Mouse (Mus musculus) heart, embryonic 14.5 days (tissue): ENCODE measurements around the gene Rorb. TPM values are rescaled to one million over a fixed set of nuclear protein-coding genes. Genes with fewer than 3 reads are reported as not detected.
A peak's percentile ranks its signal among the peaks of the same experiment; 100 is the strongest.

Source experiments
- ATAC-seq: fragments of 200-750 bp; cut with Nextera tagmentation; 2 replicates; pipeline ENCODE4 v1.8.0; 2017; ENCODE audit warnings: low read depth, moderate TSS enrichment; ENCODE audit not compliant: insufficient number of reproducible peaks, insufficient read depth, low FRiP score
- H3K27ac ChIP-seq, 2 experiments: fragments of 200-500 bp in 1 of 2; fragments of 300-500 bp in 1 of 2; sonication (generic) in 1 of 2; replicated peaks in 1 of 2; 2 replicates each; pipeline ENCODE4 v1.5.1; 2012 to 2014; ENCODE audit warnings: low read depth in 2 of 2, low read length in 2 of 2, control low read depth in 1 of 2, mild to moderate bottlenecking in 1 of 2, mixed read lengths in 1 of 2; ENCODE audit not compliant: control insufficient read depth in 1 of 2, insufficient read depth in 1 of 2
- H3K27me3 ChIP-seq: fragments of 300-500 bp; sonication (generic); 2 replicates; pipeline ENCODE4 v1.6.1; 2014; ENCODE audit warnings: mild to moderate bottlenecking, low read length, control low read depth; ENCODE audit not compliant: control insufficient read depth, insufficient read depth
- H3K36me3 ChIP-seq: fragments of 300-500 bp; sonication (generic); 2 replicates; pipeline ENCODE4 v1.6.1; 2014; ENCODE audit warnings: mild to moderate bottlenecking, control low read depth, low read length, mixed read lengths; ENCODE audit not compliant: control insufficient read depth, insufficient read depth
- H3K4me1 ChIP-seq, 2 experiments: fragments of 200-500 bp in 1 of 2; fragments of 300-500 bp in 1 of 2; sonication (generic) in 1 of 2; 2 replicates each; pipeline ENCODE4 v1.6.1; 2012 to 2014; ENCODE audit warnings: low read length in 2 of 2, control low read depth in 1 of 2, mixed read lengths in 1 of 2; ENCODE audit not compliant: control insufficient read depth in 2 of 2, insufficient read depth in 2 of 2
- H3K4me2 ChIP-seq: fragments of 300-500 bp; sonication (generic); 2 replicates; pipeline ENCODE4 v1.6.1; 2014; ENCODE audit warnings: mild to moderate bottlenecking, low read length
- H3K4me3 ChIP-seq, 2 experiments: fragments of 200-500 bp in 1 of 2; fragments of 300-500 bp in 1 of 2; sonication (generic) in 1 of 2; 2 replicates each; pipeline ENCODE4 v1.5.1; 2012 to 2014; ENCODE audit warnings: low read length in 2 of 2, mild to moderate bottlenecking in 2 of 2, control low read depth in 1 of 2, low read depth in 1 of 2, moderate library complexity in 1 of 2; ENCODE audit not compliant: control insufficient read depth in 1 of 2, insufficient read depth in 1 of 2
- H3K9ac ChIP-seq: fragments of 300-500 bp; sonication (generic); 2 replicates; pipeline ENCODE4 v1.6.1; 2014; ENCODE audit warnings: mild to moderate bottlenecking, low read length
- H3K9me3 ChIP-seq: fragments of 300-500 bp; sonication (generic); 2 replicates; pipeline ENCODE4 v1.6.1; 2016; ENCODE audit warnings: low read length, control low read depth; ENCODE audit not compliant: control insufficient read depth
- WGBS: fragments of 180-500 bp; shearing (Covaris S2); extraction: QIAGEN DNeasy Blood & Tissue Kit; methylation state at CpG from one replicate; pipeline ENCODE4 v1.1.7; 2014; 5-methylcytosine and 5-hydroxymethylcytosine counted together
- polyA plus RNA-seq: library from polyadenylated mRNA; unstranded; fragments of >200 nt; fragmentation: Nextera tagmentation; extraction: Ambion mirVana; gene quantifications from 2 replicates; pipeline ENCODE4 v1.2.1, GENCODE M21; 2014

Gene Rorb
- polyA plus RNA-seq, 1 experiment from 2014 or later = 0.58 TPM

- H3K4me3 ChIP-seq = peak overlapping the region in 1 of 2 experiments; percentile 27; a peak in 3 of 4 replicates
- no peaks in the 10 kb centered on the region for H3K9me3 ChIP-seq
- H3K27me3 ChIP-seq = no peaks in the 10 kb centered on the region
- WGBS = 41% methylated on average over 13 of the region's 13 CpGs
- no peaks in the 10 kb centered on the region for H3K4me1 ChIP-seq
- peak overlapping the region; percentile 48 for H3K9ac ChIP-seq
- no peaks in the 10 kb centered on the region for H3K36me3 ChIP-seq
- peak overlapping the region; percentile 59 for H3K4me2 ChIP-seq
- no peak for ATAC-seq
- H3K27ac ChIP-seq = no peak overlapping the region
Observed at GRCm38 (mm10) chr19:18888491-18889116, 222.4 kb downstream of the Rorb start.

- Histone ChIP-seq H3K27me3 (no peaks in the 10 kb centered on the region), H3K27ac (no peak overlapping the region), H3K36me3 (no peaks in the 10 kb centered on the region), H3K9me3 (no peaks in the 10 kb centered on the region), H3K4me3 (no peak overlapping the region), H3K4me2 (no peak overlapping the region), H3K4me1 (no peaks in the 10 kb centered on the region), H3K9ac (no peak overlapping the region)
- ATAC-seq = no peak
- 61% methylated on average over 11 of the region's 11 CpGs for WGBS
Observed at GRCm38 (mm10) chr19:18887646-18888407, 223.2 kb downstream of the Rorb start.

GRCm38 (mm10) chr19:18881162-18881561 lies 229.8 kb downstream of the Rorb start:
- ATAC-seq = no peak

More at GRCm38 (mm10) chr19:18881162-18881561, 229.8 kb downstream of the Rorb start:
- no peak overlapping the region for H3K4me3 ChIP-seq
- 80% methylated on average over 5 of the region's 5 CpGs for WGBS
- H3K4me1 ChIP-seq = no peaks in the 10 kb centered on the region
- H3K27me3 ChIP-seq = no peaks in the 10 kb centered on the region
- H3K9ac ChIP-seq = no peak overlapping the region
- H3K9me3 ChIP-seq = no peaks in the 10 kb centered on the region
- no peaks in the 10 kb centered on the region for H3K36me3 ChIP-seq
- H3K4me2 ChIP-seq = no peak overlapping the region
- no peak overlapping the region for H3K27ac ChIP-seq
